Comparison of ENCODE assay signal across 30 mouse cellular contexts in genomic region chr12:119024063-119024462, GRCm38 (mm10). TPM values are rescaled to one million over a fixed set of nuclear protein-coding genes. Genes with fewer than 3 reads are reported as not detected.
A peak's percentile ranks its signal among the peaks of the same experiment; 100 is the strongest.
DNase-seq lines count a peak whose midpoint lies in the region; ATAC-seq lines count a peak whose summit lies in the region.
"Had no signal": no experiment of that assay in that cellular context is flagged by ENCODE, and none has a peak within 500 bp of the region (broad histone marks: within the 10 kb centered on the region; RNA-seq: fewer than 3 reads in every experiment).

No protein-coding gene starts in this region.

- H3K9ac ChIP-seq in embryonic facial prominence, embryonic 14.5 days (ENCODE audit: low read depth, low read length), result no peak overlapping the region
- H3K9ac ChIP-seq: embryonic facial prominence, embryonic 12.5 days; forebrain, embryonic 12.5 days; heart, embryonic 13.5 days; hindbrain, embryonic 13.5 days had no signal

- H3K4me1 ChIP-seq in embryonic facial prominence, embryonic 14.5 days (ENCODE audit: control insufficient read depth, insufficient read depth, low read length), result peaks cover 8% of the 10 kb centered on the region
- peaks cover 16% of the 10 kb centered on the region for H3K4me1 ChIP-seq in embryonic facial prominence, embryonic 10.5 days
- H3K4me1 ChIP-seq: forebrain, embryonic 12.5 days; heart, embryonic 10.5 days; hindbrain, embryonic 13.5 days had no signal

- H3K27ac ChIP-seq in embryonic facial prominence, embryonic 14.5 days (replicated peaks; ENCODE audit: low read depth, low read length), result no peak overlapping the region
- no peak overlapping the region for H3K27ac ChIP-seq in embryonic facial prominence, embryonic 10.5 days (replicated peaks)
- H3K27ac ChIP-seq: embryonic facial prominence, embryonic 12.5 days; forebrain, embryonic 12.5 days; gastrocnemius, adult 2 months; heart, adult 2 months; heart, embryonic 10.5 days; heart, embryonic 13.5 days; hindbrain, embryonic 13.5 days; hindbrain, postnatal 0 days had no signal

- H3K4me3 ChIP-seq in embryonic facial prominence, embryonic 14.5 days (ENCODE audit: low read depth, low read length), result no peak overlapping the region
- H3K4me3 ChIP-seq in embryonic facial prominence, embryonic 10.5 days, result no peak overlapping the region
- H3K4me3 ChIP-seq: embryonic facial prominence, embryonic 12.5 days; erythroblast, embryonic 14.5 days; forebrain, embryonic 12.5 days; gastrocnemius, adult 2 months; heart, adult 2 months; heart, embryonic 10.5 days; heart, embryonic 13.5 days; hindbrain, embryonic 13.5 days had no signal

- H3K4me2 ChIP-seq in embryonic facial prominence, embryonic 14.5 days (ENCODE audit: low read depth, low read length), result no peak overlapping the region
- H3K4me2 ChIP-seq: embryonic facial prominence, embryonic 12.5 days; forebrain, embryonic 12.5 days; heart, embryonic 13.5 days; hindbrain, embryonic 13.5 days had no signal

- no peaks in the 10 kb centered on the region for H3K36me3 ChIP-seq in embryonic facial prominence, embryonic 14.5 days (ENCODE audit: control insufficient read depth, insufficient read depth, low read length)
- no peaks in the 10 kb centered on the region for H3K36me3 ChIP-seq in embryonic facial prominence, embryonic 10.5 days (replicated peaks)
- H3K36me3 ChIP-seq: embryonic facial prominence, embryonic 12.5 days; forebrain, embryonic 12.5 days; heart, embryonic 10.5 days; heart, embryonic 13.5 days; hindbrain, embryonic 13.5 days had no signal

- 35% methylated on average over 1 of the region's 1 CpGs for WGBS in embryonic facial prominence, embryonic 14.5 days
- WGBS in embryonic facial prominence, embryonic 10.5 days, result 75% methylated on average over 1 of the region's 1 CpGs

- ATAC-seq in embryonic facial prominence, embryonic 14.5 days (ENCODE audit: low read depth), result no peak
- ATAC-seq: activated CD4-positive, CD25-positive, alpha-beta regulatory T cell, adult 4 months; forebrain, embryonic 16.5 days; hindbrain, postnatal 0 days; inflammation-experienced regulatory T-cells, adult 6 months; intestine, embryonic 16.5 days had no signal

- H3K9me3 ChIP-seq in embryonic facial prominence, embryonic 14.5 days (ENCODE audit: control insufficient read depth, low read length), result no peaks in the 10 kb centered on the region
- H3K9me3 ChIP-seq in embryonic facial prominence, embryonic 10.5 days, result no peaks in the 10 kb centered on the region
- H3K9me3 ChIP-seq: embryonic facial prominence, embryonic 12.5 days; forebrain, embryonic 12.5 days; heart, embryonic 10.5 days; heart, embryonic 13.5 days; hindbrain, embryonic 13.5 days had no signal

- H3K27me3 ChIP-seq in embryonic facial prominence, embryonic 14.5 days (replicated peaks; ENCODE audit: control insufficient read depth, insufficient read depth, low read length), result no peaks in the 10 kb centered on the region
- H3K27me3 ChIP-seq in embryonic facial prominence, embryonic 10.5 days (replicated peaks; ENCODE audit: low read depth, poor library complexity, severe bottlenecking), result no peaks in the 10 kb centered on the region
- H3K27me3 ChIP-seq: embryonic facial prominence, embryonic 12.5 days; forebrain, embryonic 12.5 days; heart, embryonic 13.5 days; hindbrain, embryonic 13.5 days had no signal

- intact Hi-C loops in heart, postnatal 25 days (cut with DNase I), result no loop called here

- DNase-seq in embryonic facial prominence, embryonic 14.5 days (ENCODE audit: low spot score), result peak; percentile 17
- DNase-seq in embryonic facial prominence, embryonic 10.5 days (ENCODE audit: low spot score), result no peak
- peak; percentile 40 for DNase-seq in heart, adult 11 months
- no peak for DNase-seq in heart, postnatal 25 days (ENCODE audit: low spot score)
- peak; percentile 17 for DNase-seq in lung, postnatal 36 days
- DNase-seq in lung, postnatal 25 days (ENCODE audit: low spot score), result no peak
- no peak for DNase-seq in thymus, postnatal 10 days (ENCODE audit: low spot score in 2 of 2)
- DNase-seq: adrenal gland, adult 8-10 months; adrenal gland, postnatal 25 days; cerebellum, adult 18-20 months; cerebellum, adult 9-10 months; cerebellum, postnatal 14 days; gastrocnemius, adult 2 months; gastrocnemius, postnatal 14 days; heart, adult 2 months; heart, postnatal 14 days had no signal

RNA-seq across cellular contexts. Expression of gene Abcb5, which starts 57.8 kb away (rescaled TPM):
- polyA plus RNA-seq in embryonic facial prominence, embryonic 14.5 days (2014; fragmentation: Nextera tagmentation; extraction: Ambion mirVana), result not detected in 2 replicates
- polyA plus RNA-seq in embryonic facial prominence, embryonic 10.5 days (2016; fragmentation: Nextera tagmentation; extraction: Ambion mirVana), result not detected in 2 replicates
- total RNA-seq in heart, postnatal 25 days (2021), result not detected
- total RNA-seq: adrenal gland, adult 8-10 months; adrenal gland, postnatal 25 days; gastrocnemius, adult 2 months; gastrocnemius, postnatal 14 days; gastrocnemius, postnatal 4 days; heart, adult 2 months; heart, postnatal 14 days; hematopoietic stem cell, adult 5-6 weeks; hindbrain, postnatal 0 days had no signal
- polyA plus RNA-seq: activated CD4-positive, CD25-positive, alpha-beta regulatory T cell, adult 4 months; embryonic facial prominence, embryonic 12.5 days; erythroblast, embryonic 14.5 days; forebrain, embryonic 12.5 days; forebrain, embryonic 16.5 days; heart, adult 2 months; heart, embryonic 13.5 days; heart, embryonic 16.5 days; hindbrain, embryonic 13.5 days; hindbrain, postnatal 0 days; inflammation-experienced regulatory T-cells, adult 6 months; intestine, embryonic 16.5 days had no signal

Comparison
In these comparisons a context has a peak if more than half of its experiments do, and no peak if none do; other contexts are left out.
1. DNase-seq: peak in embryonic facial prominence, embryonic 14.5 days (single experiment), heart, adult 11 months (single experiment) and lung, postnatal 36 days (single experiment); none in embryonic facial prominence, embryonic 10.5 days (single experiment), heart, postnatal 25 days (single experiment), lung, postnatal 25 days (single experiment) and thymus, postnatal 10 days (0 of 2).